Mouse (Mus musculus) brain, embryonic 18.5 days (tissue): ENCODE measurements at regions not wholly inside any gene's neighbourhood (a gene's known extent, or its start where the extent isn't known, plus 50 kb on each side); places are given as distances from the start of the nearest gene placed in this dataset.
A peak's percentile ranks its signal among the peaks of the same experiment; 100 is the strongest.

Experiments used
- DNase-seq: peaks from one replicate; pipeline ENCODE4 v3.0.0-alpha.2; 2012; ENCODE audit warnings: low read depth, low spot score

- no peak for DNase-seq
Observed at GRCm38 (mm10) chr3:38397615-38397956, 87.1 kb downstream of the Ankrd50 start.

GRCm38 (mm10) chr3:38396760-38397614 is 87.7 kb downstream of the Ankrd50 start:
- peak; percentile 12 for DNase-seq

- DNase-seq = no peak
Observed at GRCm38 (mm10) chr3:38394308-38394707, 90.3 kb downstream of the Ankrd50 start.

- DNase-seq = no peak
Observed at GRCm38 (mm10) chr3:38389647-38390046, 95.0 kb downstream of the Ankrd50 start.

- DNase-seq = no peak
Observed at GRCm38 (mm10) chr3:38388961-38389360, 95.7 kb downstream of the Ankrd50 start.

GRCm38 (mm10) chr3:38382743-38383142 is 101.9 kb downstream of the Ankrd50 start:
- DNase-seq = no peak

- no peak for DNase-seq
Observed at GRCm38 (mm10) chr3:38381623-38382022, 103.0 kb downstream of the Ankrd50 start.

- no peak for DNase-seq
Observed at GRCm38 (mm10) chr3:38373690-38374089, 111.0 kb downstream of the Ankrd50 start.

GRCm38 (mm10) chr3:38371702-38372101 is 112.9 kb downstream of the Ankrd50 start:
- no peak for DNase-seq

GRCm38 (mm10) chr3:38363888-38364287 is 120.8 kb downstream of the Ankrd50 start:
- no peak for DNase-seq

- DNase-seq = no peak
Observed at GRCm38 (mm10) chr3:38361411-38361810, 123.2 kb downstream of the Ankrd50 start.

GRCm38 (mm10) chr3:38360974-38361373 is 123.7 kb downstream of the Ankrd50 start:
- no peak for DNase-seq

- DNase-seq = no peak
Observed at GRCm38 (mm10) chr3:38360421-38360921, 124.2 kb downstream of the Ankrd50 start.

GRCm38 (mm10) chr3:38357905-38358491 is 126.6 kb downstream of the Ankrd50 start:
- no peak for DNase-seq

GRCm38 (mm10) chr3:38344283-38344682 is 140.4 kb downstream of the Ankrd50 start:
- DNase-seq = no peak

GRCm38 (mm10) chr3:38341666-38342065 is 143.0 kb downstream of the Ankrd50 start:
- no peak for DNase-seq

GRCm38 (mm10) chr3:38333321-38333910 is 151.2 kb downstream of the Ankrd50 start:
- DNase-seq = no peak

- peak; percentile 14 for DNase-seq
Observed at GRCm38 (mm10) chr3:38331169-38331568, 153.5 kb downstream of the Ankrd50 start.

GRCm38 (mm10) chr3:38327286-38327685 is 157.4 kb downstream of the Ankrd50 start:
- DNase-seq = no peak

GRCm38 (mm10) chr3:38326211-38326610 is 158.4 kb downstream of the Ankrd50 start:
- DNase-seq = no peak

GRCm38 (mm10) chr3:38324663-38325062 is 160.0 kb downstream of the Ankrd50 start:
- no peak for DNase-seq

GRCm38 (mm10) chr3:38322426-38322825 is 162.2 kb downstream of the Ankrd50 start:
- DNase-seq = no peak

- no peak for DNase-seq
Observed at GRCm38 (mm10) chr3:38321620-38322019, 163.0 kb downstream of the Ankrd50 start.
